Mouse (Mus musculus): ENCODE measurements around the gene Siah3.

GRCm38 (mm10) chr14:75540216-75540995, 84.6 kb downstream of the Siah3 start:
- no peak for TF ChIP-seq CTCF (IDR thresholded peaks at IDR 0.05; ENCODE audit: low read depth)
- TF ChIP-seq EP300 (IDR thresholded peaks at IDR 0.05; ENCODE audit: low read depth): no peak
